Comparison of ENCODE assay signal across 13 mouse cellular contexts in the genomic region with DNA sequence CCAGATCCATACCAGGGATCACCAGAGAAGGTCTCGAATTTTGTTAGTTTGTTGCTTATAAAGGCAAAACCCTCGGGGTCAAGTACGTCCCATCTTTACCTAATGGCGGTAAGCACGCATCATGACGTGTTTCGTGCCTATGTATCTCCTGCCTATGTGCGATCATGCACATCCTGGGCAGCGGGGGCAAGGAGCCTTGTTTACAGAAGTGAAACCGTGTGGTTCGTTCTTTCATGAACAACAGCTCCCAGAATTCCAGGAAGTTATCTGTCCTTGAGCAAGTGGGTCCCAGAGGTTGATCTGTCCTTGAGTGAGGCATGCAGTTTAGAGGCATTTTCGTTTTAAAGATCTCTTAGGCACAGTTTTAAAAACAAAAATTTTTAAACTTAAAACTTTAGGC. TPM values are rescaled to one million over a fixed set of nuclear protein-coding genes. Genes with fewer than 3 reads are reported as not detected.
DNase-seq lines count a peak whose midpoint lies in the region; ATAC-seq lines count a peak whose summit lies in the region.
"Had no signal": no experiment of that assay in that cellular context is flagged by ENCODE, and none has a peak within 500 bp of the region (broad histone marks: within the 10 kb centered on the region; RNA-seq: fewer than 3 reads in every experiment).

No protein-coding gene starts in this region.

- DNase-seq in kidney, adult 9 months = peak; percentile 31
- peak; percentile 26 for DNase-seq in adrenal gland, adult 8-10 months
- DNase-seq in kidney, postnatal 14 days = peak; percentile 5
- DNase-seq in skeletal muscle tissue, adult 2 months (ENCODE audit: low read depth, low spot score) = peak; percentile 30
- DNase-seq in forebrain, embryonic 14.5 days (ENCODE audit: low spot score) = no peak
- DNase-seq in embryonic facial prominence, embryonic 10.5 days (ENCODE audit: low spot score) = no peak
- DNase-seq: gastrocnemius, postnatal 25 days had no signal

- no peak for ATAC-seq in kidney, embryonic 15.5 days (replicated peaks; ENCODE audit: low FRiP score)
- no peak for ATAC-seq in forebrain, embryonic 14.5 days
- ATAC-seq in midbrain, embryonic 16.5 days = no peak

- peaks cover 11% of the 10 kb centered on the region; the same call in 1 of the 2 replicates for H3K9me3 ChIP-seq in kidney, embryonic 15.5 days (replicated peaks)
- H3K9me3 ChIP-seq in forebrain, embryonic 14.5 days (replicated peaks; ENCODE audit: control insufficient read depth, low read length) = no peaks in the 10 kb centered on the region
- no peaks in the 10 kb centered on the region for H3K9me3 ChIP-seq in midbrain, embryonic 16.5 days (replicated peaks; ENCODE audit: control insufficient read depth, low read length, poor library complexity, severe bottlenecking)
- peaks cover 22% of the 10 kb centered on the region for H3K9me3 ChIP-seq in embryonic facial prominence, embryonic 10.5 days

- H3K27ac ChIP-seq in kidney, embryonic 15.5 days = no peak overlapping the region
- no peak overlapping the region for H3K27ac ChIP-seq in forebrain, embryonic 14.5 days (ENCODE audit: low read depth, low read length)
- H3K27ac ChIP-seq in midbrain, embryonic 16.5 days (ENCODE audit: low read length) = no peak overlapping the region
- no peak overlapping the region for H3K27ac ChIP-seq in embryonic facial prominence, embryonic 10.5 days (replicated peaks)
- H3K27ac ChIP-seq: midbrain, embryonic 12.5 days; neural tube, embryonic 13.5 days had no signal

- H3K4me1 ChIP-seq in kidney, embryonic 15.5 days = no peaks in the 10 kb centered on the region
- no peaks in the 10 kb centered on the region for H3K4me1 ChIP-seq in forebrain, embryonic 14.5 days (ENCODE audit: control insufficient read depth, insufficient read depth, low read length)
- H3K4me1 ChIP-seq in midbrain, embryonic 16.5 days (ENCODE audit: control insufficient read depth, insufficient read depth, low read length) = no peaks in the 10 kb centered on the region
- H3K4me1 ChIP-seq in embryonic facial prominence, embryonic 10.5 days = no peaks in the 10 kb centered on the region
- H3K4me1 ChIP-seq: midbrain, embryonic 12.5 days; neural tube, embryonic 13.5 days had no signal

- H3K27me3 ChIP-seq in kidney, embryonic 15.5 days = no peaks in the 10 kb centered on the region
- no peaks in the 10 kb centered on the region for H3K27me3 ChIP-seq in forebrain, embryonic 14.5 days (replicated peaks; ENCODE audit: control insufficient read depth, insufficient read depth, low read length)
- no peaks in the 10 kb centered on the region for H3K27me3 ChIP-seq in midbrain, embryonic 16.5 days (ENCODE audit: control insufficient read depth, insufficient read depth, low read depth, low read length)
- no peaks in the 10 kb centered on the region for H3K27me3 ChIP-seq in embryonic facial prominence, embryonic 10.5 days (replicated peaks; ENCODE audit: low read depth, poor library complexity, severe bottlenecking)
- H3K27me3 ChIP-seq: midbrain, embryonic 12.5 days; neural tube, embryonic 13.5 days had no signal

- H3K4me3 ChIP-seq in kidney, embryonic 15.5 days (replicated peaks) = no peak overlapping the region
- H3K4me3 ChIP-seq in forebrain, embryonic 14.5 days (ENCODE audit: low read depth, low read length) = no peak overlapping the region
- no peak overlapping the region for H3K4me3 ChIP-seq in midbrain, embryonic 16.5 days (ENCODE audit: low read depth, low read length)
- H3K4me3 ChIP-seq in embryonic facial prominence, embryonic 10.5 days = no peak overlapping the region
- H3K4me3 ChIP-seq: midbrain, embryonic 12.5 days; neural tube, embryonic 13.5 days had no signal

- WGBS in kidney, embryonic 15.5 days = 78% methylated on average over 12 of the region's 12 CpGs
- WGBS in forebrain, embryonic 14.5 days = 91% methylated on average over 12 of the region's 12 CpGs
- WGBS in midbrain, embryonic 16.5 days = 89% methylated on average over 12 of the region's 12 CpGs
- 89% methylated on average over 12 of the region's 12 CpGs for WGBS in embryonic facial prominence, embryonic 10.5 days

- no peaks in the 10 kb centered on the region for H3K36me3 ChIP-seq in kidney, embryonic 15.5 days
- H3K36me3 ChIP-seq in forebrain, embryonic 14.5 days (ENCODE audit: control insufficient read depth, insufficient read depth, low read length) = no peaks in the 10 kb centered on the region
- H3K36me3 ChIP-seq in midbrain, embryonic 16.5 days (ENCODE audit: control insufficient read depth, insufficient read depth, low read length) = no peaks in the 10 kb centered on the region
- H3K36me3 ChIP-seq in embryonic facial prominence, embryonic 10.5 days (replicated peaks) = no peaks in the 10 kb centered on the region
- H3K36me3 ChIP-seq: midbrain, embryonic 12.5 days; neural tube, embryonic 13.5 days had no signal

- H3K4me2 ChIP-seq in kidney, embryonic 15.5 days = no peak overlapping the region
- H3K4me2 ChIP-seq in forebrain, embryonic 14.5 days (ENCODE audit: low read length) = no peak overlapping the region
- H3K4me2 ChIP-seq in midbrain, embryonic 16.5 days (ENCODE audit: low read length) = no peak overlapping the region
- H3K4me2 ChIP-seq: midbrain, embryonic 12.5 days; neural tube, embryonic 13.5 days had no signal

- no peak overlapping the region for H3K9ac ChIP-seq in kidney, embryonic 15.5 days
- H3K9ac ChIP-seq in forebrain, embryonic 14.5 days (ENCODE audit: low read length) = no peak overlapping the region
- H3K9ac ChIP-seq in midbrain, embryonic 16.5 days (ENCODE audit: low read depth, low read length) = no peak overlapping the region
- H3K9ac ChIP-seq: midbrain, embryonic 12.5 days; neural tube, embryonic 13.5 days had no signal

RNA-seq across cellular contexts. Expression of a gene that starts 11.9 kb away (rescaled TPM):
- polyA plus RNA-seq in kidney, embryonic 15.5 days (2015; fragmentation: Nextera tagmentation; extraction: Ambion mirVana) = not detected in 2 replicates
- total RNA-seq in adrenal gland, adult 8-10 months (2022) = under 1 TPM; 0.21 to 0.81 (median 0.59) TPM
- not detected in 2 replicates for polyA plus RNA-seq in forebrain, embryonic 14.5 days (2014; fragmentation: Nextera tagmentation; extraction: Ambion mirVana)
- not detected in 2 replicates for polyA plus RNA-seq in midbrain, embryonic 16.5 days (2015; fragmentation: Nextera tagmentation; extraction: Ambion mirVana)
- not detected in 2 replicates for polyA plus RNA-seq in embryonic facial prominence, embryonic 10.5 days (2016; fragmentation: Nextera tagmentation; extraction: Ambion mirVana)
- total RNA-seq: gastrocnemius, postnatal 25 days had no signal
- polyA plus RNA-seq: intestine, embryonic 14.5 days; midbrain, embryonic 12.5 days; neural tube, embryonic 13.5 days had no signal

RNA-seq across cellular contexts. Expression of a gene that starts 26.5 kb away (rescaled TPM):
- polyA plus RNA-seq in kidney, embryonic 15.5 days (2015; fragmentation: Nextera tagmentation; extraction: Ambion mirVana) = 0.21 TPM in 1 of 2 replicates, not detected in the other
- not detected for total RNA-seq in adrenal gland, adult 8-10 months (2022)
- not detected in 2 replicates for polyA plus RNA-seq in forebrain, embryonic 14.5 days (2014; fragmentation: Nextera tagmentation; extraction: Ambion mirVana)
- 0.53 and 1.1 TPM in 2 replicates for polyA plus RNA-seq in midbrain, embryonic 16.5 days (2015; fragmentation: Nextera tagmentation; extraction: Ambion mirVana)
- polyA plus RNA-seq in embryonic facial prominence, embryonic 10.5 days (2016; fragmentation: Nextera tagmentation; extraction: Ambion mirVana) = 0.15 TPM in 1 of 2 replicates, not detected in the other
- total RNA-seq: gastrocnemius, postnatal 25 days had no signal
- polyA plus RNA-seq: heart, postnatal 0 days; intestine, embryonic 14.5 days had no signal

RNA-seq across cellular contexts. Expression of a gene that starts 37.1 kb away (rescaled TPM):
- polyA plus RNA-seq in kidney, embryonic 15.5 days (2015; fragmentation: Nextera tagmentation; extraction: Ambion mirVana) = 1.8 and 2.8 TPM in 2 replicates
- total RNA-seq in adrenal gland, adult 8-10 months (2022) = 10 to 100 TPM in 3 of 4 experiments, 1 to 10 TPM in 1; 6.4 to 15.5 (median 12.2) TPM
- polyA plus RNA-seq in forebrain, embryonic 14.5 days (2014; fragmentation: Nextera tagmentation; extraction: Ambion mirVana) = 0.52 and 1.5 TPM in 2 replicates
- polyA plus RNA-seq in midbrain, embryonic 16.5 days (2015; fragmentation: Nextera tagmentation; extraction: Ambion mirVana) = 1.1 and 1.7 TPM in 2 replicates
- not detected in 2 replicates for polyA plus RNA-seq in embryonic facial prominence, embryonic 10.5 days (2016; fragmentation: Nextera tagmentation; extraction: Ambion mirVana)

RNA-seq across cellular contexts. Expression of a gene that starts 53.9 kb away (rescaled TPM):
- 35.0 and 39.7 TPM in 2 replicates for polyA plus RNA-seq in kidney, embryonic 15.5 days (2015; fragmentation: Nextera tagmentation; extraction: Ambion mirVana)
- 10 to 100 TPM; 20.7 to 34.0 (median 24.7) TPM for total RNA-seq in adrenal gland, adult 8-10 months (2022)
- polyA plus RNA-seq in forebrain, embryonic 14.5 days (2014; fragmentation: Nextera tagmentation; extraction: Ambion mirVana) = 36.8 and 39.7 TPM in 2 replicates
- 49.9 and 52.3 TPM in 2 replicates for polyA plus RNA-seq in midbrain, embryonic 16.5 days (2015; fragmentation: Nextera tagmentation; extraction: Ambion mirVana)
- 35.5 and 38.2 TPM in 2 replicates for polyA plus RNA-seq in embryonic facial prominence, embryonic 10.5 days (2016; fragmentation: Nextera tagmentation; extraction: Ambion mirVana)

RNA-seq across cellular contexts. Expression of a gene that starts 54.4 kb away (rescaled TPM):
- 0.22 and 0.31 TPM in 2 replicates for polyA plus RNA-seq in kidney, embryonic 15.5 days (2015; fragmentation: Nextera tagmentation; extraction: Ambion mirVana)
- 1 to 10 TPM; 1.0 to 2.7 (median 1.8) TPM for total RNA-seq in adrenal gland, adult 8-10 months (2022)
- polyA plus RNA-seq in forebrain, embryonic 14.5 days (2014; fragmentation: Nextera tagmentation; extraction: Ambion mirVana) = 0.29 and 0.64 TPM in 2 replicates
- polyA plus RNA-seq in midbrain, embryonic 16.5 days (2015; fragmentation: Nextera tagmentation; extraction: Ambion mirVana) = 0.83 and 1.3 TPM in 2 replicates
- 0.19 TPM in 1 of 2 replicates, not detected in the other for polyA plus RNA-seq in embryonic facial prominence, embryonic 10.5 days (2016; fragmentation: Nextera tagmentation; extraction: Ambion mirVana)
- polyA plus RNA-seq: midbrain, embryonic 12.5 days had no signal

Comparison
In these comparisons a context has a peak if more than half of its experiments do, and no peak if none do; other contexts are left out.
1. DNase-seq: peak in kidney, adult 9 months (single experiment), adrenal gland, adult 8-10 months (single experiment), kidney, postnatal 14 days (single experiment) and skeletal muscle tissue, adult 2 months (single experiment); none in forebrain, embryonic 14.5 days (single experiment) and embryonic facial prominence, embryonic 10.5 days (single experiment).